Mouse (Mus musculus): ENCODE results near the gene Tssk3. TPM values are rescaled to one million over a fixed set of nuclear protein-coding genes. Genes with fewer than 3 reads are reported as not detected.
A peak's percentile ranks its signal among the peaks of the same experiment; 100 is the strongest.
"Not testable (repeated sequence)": the region's sequence is repeated elsewhere in the genome, so short reads cannot be mapped to it uniquely, and the experiment has no call there.

Tssk3 gene
- polyA plus RNA-seq, 1 experiment from 2014 or later = not detected

DNA sequence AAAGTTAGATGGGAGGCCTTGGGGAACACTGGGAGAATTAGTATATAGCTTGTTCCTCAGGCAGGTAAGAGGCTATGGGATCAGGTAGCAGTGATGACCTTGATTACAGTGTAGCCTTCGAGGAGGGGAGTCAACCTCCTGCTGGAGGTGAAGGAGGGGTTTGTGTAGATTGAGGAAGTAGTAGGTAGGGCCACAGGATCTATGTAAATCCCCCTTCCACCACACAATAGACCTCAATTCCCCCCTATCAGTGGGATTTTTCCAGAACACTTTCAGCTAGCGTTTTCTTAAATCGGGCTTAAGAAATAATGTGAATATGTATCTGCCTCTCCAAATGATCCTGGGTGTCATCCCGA is 30.0 kb downstream of the Tssk3 start:
- Histone ChIP-seq H3K4me2 (peak overlapping the region; percentile 60), H3K9ac (peak overlapping the region; percentile 48), H3K27ac (peak overlapping the region; percentile 90), H3K4me1 (peaks cover 14% of the 10 kb centered on the region), H3K4me3 (peak overlapping the region; percentile 94), H3K27me3 (no peaks in the 10 kb centered on the region), H3K9me3 (no peaks in the 10 kb centered on the region), H3K36me3 (peaks cover 16% of the 10 kb centered on the region)
- 0% methylated on average over 4 of the region's 4 CpGs for WGBS
- no peak for ATAC-seq (ENCODE audit: insufficient number of reproducible peaks, low FRiP score, low TSS enrichment, low read depth)

GRCm38 (mm10) chr4:129459726-129460125 is 31.1 kb downstream of the Tssk3 start:
- 88% methylated on average over 3 of the region's 3 CpGs for WGBS
- peaks cover 17% of the 10 kb centered on the region for H3K4me1 ChIP-seq

DNA sequence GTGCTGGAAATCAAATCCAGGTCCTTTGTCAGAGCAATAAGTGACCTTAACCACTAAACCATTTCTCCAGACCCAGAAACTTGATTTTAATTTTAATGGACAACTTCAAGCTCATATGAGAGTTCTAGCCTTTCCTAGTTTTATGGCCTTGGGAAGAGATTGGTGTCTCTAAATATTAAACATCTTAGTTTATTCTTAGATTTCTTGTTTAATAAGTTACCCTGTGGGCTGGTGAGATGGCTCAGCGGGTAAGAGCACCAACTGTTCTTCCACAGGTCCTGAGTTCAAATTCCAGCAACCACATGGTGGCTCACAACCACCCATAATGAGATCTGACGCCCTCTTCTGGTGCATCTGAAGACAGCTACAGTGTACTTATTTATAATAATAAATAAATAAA is 33.5 kb downstream of the Tssk3 start:
- H3K4me1 ChIP-seq = peaks cover 12% of the 10 kb centered on the region
- not testable (repeated sequence) for H3K27ac ChIP-seq; H3K9me3 ChIP-seq; H3K4me3 ChIP-seq; H3K4me2 ChIP-seq; ATAC-seq (ENCODE audit: insufficient number of reproducible peaks, low FRiP score, low TSS enrichment, low read depth); H3K27me3 ChIP-seq; H3K9ac ChIP-seq; H3K36me3 ChIP-seq
- WGBS = 81% methylated on average over 2 of the region's 2 CpGs

More at GRCm38 (mm10) chr4:129459726-129460125, 31.1 kb downstream of the Tssk3 start:
- H3K4me3 ChIP-seq = no peak overlapping the region
- no peak overlapping the region for H3K27ac ChIP-seq
- H3K27me3 ChIP-seq = no peaks in the 10 kb centered on the region
- no peak overlapping the region for H3K9ac ChIP-seq
- H3K4me2 ChIP-seq = no peak overlapping the region
- no peaks in the 10 kb centered on the region for H3K9me3 ChIP-seq
- ATAC-seq (ENCODE audit: insufficient number of reproducible peaks, low FRiP score, low TSS enrichment, low read depth) = no peak
- peaks cover 5% of the 10 kb centered on the region for H3K36me3 ChIP-seq

- no peak for ATAC-seq (ENCODE audit: insufficient number of reproducible peaks, low FRiP score, low TSS enrichment, low read depth)
- Histone ChIP-seq H3K4me2 (no peak overlapping the region), H3K9me3 (no peaks in the 10 kb centered on the region), H3K27ac (no peak overlapping the region), H3K36me3 (no peaks in the 10 kb centered on the region), H3K4me3 (no peak overlapping the region), H3K9ac (no peak overlapping the region), H3K27me3 (no peaks in the 10 kb centered on the region), H3K4me1 (0 out of 2 replicates have a peak, but pooled peaks cover 6% of the 10 kb centered on the region)
- 50% methylated on average over 5 of the region's 5 CpGs for WGBS
Measured at GRCm38 (mm10) chr4:129456126-129456525, 34.7 kb downstream of the Tssk3 start.

DNA sequence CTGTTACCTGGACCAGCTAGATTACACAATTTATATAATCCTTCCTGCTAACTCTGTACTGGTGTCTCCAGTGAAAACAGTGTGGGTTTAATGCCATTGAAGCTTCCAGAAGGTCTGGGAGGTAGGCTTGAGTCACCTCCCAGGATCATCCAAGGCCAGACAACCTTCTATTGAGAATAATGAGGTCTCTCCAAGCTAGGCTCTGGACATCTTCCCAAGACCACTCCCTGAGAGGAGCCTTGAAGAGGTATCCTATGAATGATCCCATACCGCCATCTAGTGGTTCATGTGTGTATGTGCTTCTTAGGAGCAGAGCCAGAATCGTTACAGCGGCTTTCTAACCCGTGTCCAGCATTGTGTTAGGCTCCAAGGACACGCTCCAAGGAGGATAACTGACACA is 35.6 kb downstream of the Tssk3 start:
- 0 out of 2 replicates have a peak, but pooled peaks cover 3% of the 10 kb centered on the region for H3K4me1 ChIP-seq
- no peaks in the 10 kb centered on the region for H3K9me3 ChIP-seq
- H3K36me3 ChIP-seq = no peaks in the 10 kb centered on the region
- ATAC-seq (ENCODE audit: insufficient number of reproducible peaks, low FRiP score, low TSS enrichment, low read depth) = peak; percentile 74
- H3K27ac ChIP-seq = no peak overlapping the region
- H3K27me3 ChIP-seq = no peaks in the 10 kb centered on the region
- no peak overlapping the region for H3K4me2 ChIP-seq
- H3K9ac ChIP-seq = no peak overlapping the region
- no peak overlapping the region for H3K4me3 ChIP-seq
- WGBS = 3% methylated on average over 5 of the region's 5 CpGs

GRCm38 (mm10) chr4:129451471-129452169 is 39.2 kb downstream of the Tssk3 start:
- H3K9ac ChIP-seq = no peak overlapping the region
- no peak for ATAC-seq (ENCODE audit: insufficient number of reproducible peaks, low FRiP score, low TSS enrichment, low read depth)
- no peak overlapping the region for H3K4me3 ChIP-seq
- 68% methylated on average over 15 of the region's 15 CpGs for WGBS
- 0 out of 2 replicates have a peak, but pooled peaks cover 3% of the 10 kb centered on the region for H3K4me1 ChIP-seq
- no peaks in the 10 kb centered on the region for H3K9me3 ChIP-seq
- no peak overlapping the region for H3K27ac ChIP-seq
- no peaks in the 10 kb centered on the region for H3K36me3 ChIP-seq
- no peaks in the 10 kb centered on the region for H3K27me3 ChIP-seq
- no peak overlapping the region for H3K4me2 ChIP-seq

DNA sequence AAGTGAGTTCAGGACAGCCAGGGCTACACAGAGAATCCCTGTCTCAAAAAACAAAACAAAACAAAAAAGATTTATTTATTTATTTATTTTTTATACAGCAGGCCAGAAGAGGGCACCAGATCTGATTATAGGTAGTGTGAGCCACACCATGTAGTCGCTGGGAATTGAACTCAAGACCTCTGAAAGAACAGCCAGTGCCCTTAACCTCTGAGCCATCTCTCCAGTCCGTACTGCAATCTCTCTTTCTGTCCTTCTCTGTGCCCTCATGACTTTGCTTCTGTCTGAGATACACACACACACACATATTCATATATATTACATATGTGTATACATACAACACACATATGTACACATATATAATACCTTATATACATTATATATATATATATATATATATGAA is 40.0 kb downstream of the Tssk3 start:
- no peak for ATAC-seq (ENCODE audit: insufficient number of reproducible peaks, low FRiP score, low TSS enrichment, low read depth)
- H3K36me3 ChIP-seq = no peaks in the 10 kb centered on the region
- no peaks in the 10 kb centered on the region for H3K27me3 ChIP-seq
- H3K4me3 ChIP-seq = no peak overlapping the region
- no peak overlapping the region for H3K4me2 ChIP-seq
- H3K9me3 ChIP-seq = no peaks in the 10 kb centered on the region
- H3K27ac ChIP-seq = no peak overlapping the region
- H3K4me1 ChIP-seq = 0 out of 2 replicates have a peak, but pooled peaks cover 3% of the 10 kb centered on the region
- H3K9ac ChIP-seq = no peak overlapping the region
- WGBS = 76% methylated on average over 2 of the region's 2 CpGs

DNA sequence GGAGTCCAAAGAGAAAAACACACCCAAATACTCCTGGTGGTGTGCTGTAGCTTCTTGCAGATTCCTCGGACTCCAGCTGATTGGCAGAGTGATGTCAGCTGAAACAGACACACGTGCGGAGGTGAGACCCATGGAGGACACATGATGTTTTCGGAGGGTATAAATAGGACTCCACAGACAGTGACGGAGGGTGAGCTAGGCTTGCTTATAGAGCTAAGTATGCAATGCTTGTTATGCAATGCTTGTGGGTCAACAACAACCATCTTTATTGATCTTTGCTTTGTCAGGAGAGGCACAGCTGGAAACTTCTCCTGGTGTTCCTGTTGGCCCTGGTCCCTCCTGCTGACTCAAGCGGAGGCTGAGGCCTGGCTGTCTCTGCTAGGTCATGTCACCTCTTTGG is 42.1 kb downstream of the Tssk3 start:
- Histone ChIP-seq H3K27ac (no peak overlapping the region), H3K4me3 (no peak overlapping the region), H3K9ac (no peak overlapping the region), H3K9me3 (no peaks in the 10 kb centered on the region), H3K4me2 (no peak overlapping the region), H3K27me3 (no peaks in the 10 kb centered on the region), H3K4me1 (no peaks in the 10 kb centered on the region), H3K36me3 (no peaks in the 10 kb centered on the region)
- no peak for ATAC-seq (ENCODE audit: insufficient number of reproducible peaks, low FRiP score, low TSS enrichment, low read depth)
- 83% methylated on average over 6 of the region's 6 CpGs for WGBS

GRCm38 (mm10) chr4:129447778-129448563 is 42.9 kb downstream of the Tssk3 start:
- H3K4me2 ChIP-seq = no peak overlapping the region
- no peaks in the 10 kb centered on the region for H3K9me3 ChIP-seq
- no peak overlapping the region for H3K9ac ChIP-seq
- WGBS = 83% methylated on average over 11 of the region's 11 CpGs
- ATAC-seq (ENCODE audit: insufficient number of reproducible peaks, low FRiP score, low TSS enrichment, low read depth) = no peak
- peaks cover 5% of the 10 kb centered on the region for H3K27me3 ChIP-seq
- no peak overlapping the region for H3K27ac ChIP-seq
- H3K36me3 ChIP-seq = no peaks in the 10 kb centered on the region
- H3K4me3 ChIP-seq = no peak overlapping the region
- H3K4me1 ChIP-seq = no peaks in the 10 kb centered on the region

GRCm38 (mm10) chr4:129447360-129447759 is 43.5 kb downstream of the Tssk3 start:
- no peaks in the 10 kb centered on the region for H3K9me3 ChIP-seq
- no peak overlapping the region for H3K4me3 ChIP-seq
- H3K4me1 ChIP-seq = no peaks in the 10 kb centered on the region
- ATAC-seq (ENCODE audit: insufficient number of reproducible peaks, low FRiP score, low TSS enrichment, low read depth) = no peak
- no peak overlapping the region for H3K4me2 ChIP-seq
- H3K27ac ChIP-seq = no peak overlapping the region
- 83% methylated on average over 8 of the region's 8 CpGs for WGBS
- peaks cover 11% of the 10 kb centered on the region for H3K27me3 ChIP-seq
- no peak overlapping the region for H3K9ac ChIP-seq
- no peaks in the 10 kb centered on the region for H3K36me3 ChIP-seq

DNA sequence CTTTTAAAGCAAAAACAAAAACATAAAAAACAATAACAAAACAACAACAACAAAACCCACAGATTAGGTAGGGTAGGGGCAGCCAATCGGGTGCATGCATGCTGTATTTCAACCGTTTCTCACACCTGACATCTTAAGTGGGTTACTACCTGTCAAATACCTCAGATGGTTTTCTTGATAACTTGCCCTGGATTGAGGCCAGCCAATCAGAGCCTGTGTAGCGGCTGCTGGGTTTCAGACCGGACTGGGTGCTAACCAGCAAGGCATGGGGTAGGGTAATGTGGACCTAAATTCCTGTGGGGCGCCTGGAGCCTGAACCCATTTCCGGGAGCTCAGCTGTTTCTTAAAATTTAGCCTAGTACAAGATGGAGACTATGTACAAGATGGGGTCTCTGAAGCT is 49.7 kb downstream of the Tssk3 start:
- peaks cover 44% of the 10 kb centered on the region for H3K27me3 ChIP-seq
- WGBS = 23% methylated on average over 6 of the region's 6 CpGs
- H3K9ac ChIP-seq = no peak overlapping the region
- H3K36me3 ChIP-seq = no peaks in the 10 kb centered on the region
- no peaks in the 10 kb centered on the region for H3K9me3 ChIP-seq
- ATAC-seq (ENCODE audit: insufficient number of reproducible peaks, low FRiP score, low TSS enrichment, low read depth) = no peak
- H3K4me2 ChIP-seq = peak overlapping the region; percentile 56
- H3K4me1 ChIP-seq = peaks cover 7% of the 10 kb centered on the region
- no peak overlapping the region for H3K27ac ChIP-seq
- peak overlapping the region; percentile 39 for H3K4me3 ChIP-seq

- no peak within 1 kb of the TSS for H3K9ac ChIP-seq
- H3K4me3 ChIP-seq = peak within 1 kb of the TSS; percentile 39
- peaks cover 44% of the 10 kb centered on the region for H3K27me3 ChIP-seq
- H3K9me3 ChIP-seq = no peaks in the 10 kb centered on the region
- 2% methylated on average over 33 of the region's 33 CpGs for WGBS
- peaks cover 7% of the 10 kb centered on the region for H3K4me1 ChIP-seq
- 0 out of 2 replicates have a peak, but pooled peaks have one; percentile 44 for ATAC-seq (ENCODE audit: insufficient number of reproducible peaks, low FRiP score, low TSS enrichment, low read depth)
- no peak within 1 kb of the TSS for H3K27ac ChIP-seq
- no peaks in the 10 kb centered on the region for H3K36me3 ChIP-seq
- H3K4me2 ChIP-seq = peak within 1 kb of the TSS; percentile 56
Measured at GRCm38 (mm10) chr4:129440340-129441063, 50.3 kb downstream of the Tssk3 start, which contains the start of gene Zbtb8b. Gene Zbtb8b, minus strand, starts transcription at chr4:129440853.
